Mouse (Mus musculus) heart, adult 9 months (tissue): ENCODE measurements around the gene Nlrp1a.

ENCODE experiments used
- DNase-seq, 2 experiments: peaks; one replicate each; pipeline ENCODE4 v3.0.0; 2022; ENCODE audit warnings: low spot score in 2 of 2

Gene Nlrp1a

DNA sequence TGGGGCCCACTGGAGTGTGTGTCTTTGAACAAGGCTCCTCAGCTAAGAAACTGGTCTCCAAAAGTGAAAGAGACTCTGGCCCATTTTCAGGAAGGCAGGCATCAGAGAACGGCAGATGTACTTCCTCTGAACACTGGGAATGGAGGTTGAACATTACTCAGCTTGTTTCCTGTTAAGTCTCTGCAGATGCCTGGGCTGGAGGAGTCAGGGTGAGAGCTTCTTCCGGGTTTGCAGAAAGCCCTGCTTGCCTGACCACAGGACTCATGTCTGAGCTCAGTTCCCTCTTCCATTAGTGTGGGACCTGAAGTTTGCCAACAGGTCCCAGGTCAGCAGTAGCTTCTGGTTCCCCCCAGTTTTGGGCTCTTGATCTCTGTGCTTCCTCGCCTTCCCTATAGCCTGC, at the start of gene Nlrp1a:
Nlrp1a (minus strand) TSS at position 44 of the 400 bp plus-strand sequence.
- peak; percentile 3 to 21 for DNase-seq

DNA sequence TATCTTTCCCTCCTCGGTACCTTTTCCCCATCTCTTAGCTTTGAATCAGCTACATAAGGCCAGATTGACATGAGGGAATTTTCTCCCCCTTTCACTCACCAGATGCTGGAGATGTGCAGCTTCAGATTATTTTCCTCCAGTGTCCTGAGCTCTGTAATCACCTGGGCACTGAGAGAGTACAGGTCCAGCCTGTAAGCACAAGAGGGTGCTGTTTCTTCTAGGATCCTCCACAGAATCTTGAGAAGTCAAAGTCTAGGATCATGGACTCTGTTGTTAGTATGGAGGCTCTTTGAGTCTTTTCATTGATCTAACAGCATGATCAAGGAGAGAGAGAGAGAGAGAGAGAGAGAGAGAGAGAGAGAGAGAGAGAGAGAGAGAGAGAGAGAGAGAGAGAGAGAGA, 25.1 kb upstream of the Nlrp1a start:
- DNase-seq = no peak

DNA sequence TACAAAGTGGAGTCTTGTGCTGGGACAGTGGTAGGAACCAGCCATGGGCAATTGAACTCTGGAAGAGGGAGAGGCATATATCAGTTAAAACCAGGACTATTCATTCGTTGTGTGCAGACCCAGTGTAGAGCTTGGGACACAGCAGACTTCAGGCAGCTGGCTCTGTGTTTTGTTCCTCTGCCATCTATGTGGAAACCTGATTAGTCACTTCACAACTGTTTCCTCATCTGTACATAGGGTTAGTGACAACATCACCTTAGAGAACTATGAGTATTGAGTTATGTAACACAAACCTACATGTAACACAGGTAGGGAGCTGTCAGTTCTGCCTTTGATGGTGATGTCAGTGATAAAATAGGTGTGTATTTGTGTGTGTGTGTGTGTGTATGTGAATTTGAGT, 19.6 kb upstream of the Nlrp1a start:
- no peak for DNase-seq

DNA sequence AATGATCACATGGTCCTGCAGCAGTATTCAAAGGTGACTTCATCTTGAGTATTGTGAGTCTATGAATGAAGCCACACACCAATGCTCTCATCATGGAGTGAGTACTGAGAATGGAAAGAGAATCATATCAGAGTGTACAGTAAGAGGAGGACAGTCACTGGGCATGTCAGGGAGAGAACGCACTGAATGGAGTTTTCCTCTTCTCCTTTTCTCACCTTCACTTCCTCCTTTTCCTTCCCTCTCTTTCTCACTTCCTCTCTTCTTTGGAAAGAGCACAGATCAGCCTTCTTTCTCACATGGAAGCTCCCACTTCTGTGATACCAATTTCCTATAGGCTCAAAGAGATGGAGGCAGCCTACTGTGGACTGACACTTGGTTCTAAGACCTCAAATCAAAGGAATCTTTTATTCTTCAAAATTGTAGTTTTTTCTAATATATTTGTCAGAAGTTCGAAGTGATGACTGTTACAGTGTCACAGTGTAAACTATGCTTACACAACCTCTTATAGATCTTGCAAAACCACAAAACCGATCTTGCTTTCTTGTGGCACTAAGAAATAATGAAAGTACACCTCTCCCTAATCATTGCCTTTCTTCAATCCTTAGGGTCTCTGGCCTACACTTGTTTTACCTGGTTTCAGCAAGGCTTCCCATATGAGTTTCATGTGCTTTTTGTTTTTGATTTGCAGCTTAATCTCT, 15.1 kb upstream of the Nlrp1a start:
- no peak for DNase-seq

DNA sequence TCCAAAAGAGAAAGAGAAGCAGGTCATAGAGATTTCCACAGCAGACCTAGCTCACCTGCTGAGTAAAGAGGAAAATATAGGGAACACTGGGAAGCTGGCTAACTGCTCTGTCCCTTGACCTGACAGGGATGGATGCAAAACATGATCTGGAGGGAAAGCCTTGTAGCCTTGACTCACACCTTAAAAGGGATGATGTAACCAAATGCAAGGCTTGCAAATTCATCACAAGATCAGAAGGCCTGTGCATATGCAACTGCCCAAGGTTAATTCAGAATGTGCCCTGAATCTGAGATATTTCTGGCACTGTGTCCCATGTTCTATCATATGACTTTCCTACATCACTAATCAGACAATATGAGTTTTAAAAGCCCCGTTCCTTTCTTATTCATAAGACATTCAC, 10.8 kb upstream of the Nlrp1a start:
- DNase-seq = no peak

DNA sequence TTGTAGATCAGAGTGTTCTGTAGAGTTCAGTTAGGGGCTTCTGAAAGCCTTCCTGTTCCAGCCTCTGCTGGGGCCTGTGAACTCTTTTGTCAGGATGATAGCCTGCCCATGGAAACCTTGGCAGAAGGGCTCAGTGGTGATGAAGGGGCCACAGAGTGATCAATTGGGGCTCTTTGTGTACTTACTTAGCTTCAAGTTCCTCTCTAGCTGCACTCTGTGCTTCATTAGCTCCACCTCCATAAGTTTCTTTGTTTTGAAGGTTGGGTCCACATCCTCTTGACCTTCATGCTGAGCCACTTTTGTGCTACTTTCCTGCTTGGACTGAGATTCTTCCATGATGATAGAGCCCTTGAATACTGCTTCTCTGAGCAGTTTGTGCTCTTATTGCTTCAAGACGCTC, 2.5 kb downstream of the Nlrp1a start:
- DNase-seq = peak; percentile 14 to 33

DNA sequence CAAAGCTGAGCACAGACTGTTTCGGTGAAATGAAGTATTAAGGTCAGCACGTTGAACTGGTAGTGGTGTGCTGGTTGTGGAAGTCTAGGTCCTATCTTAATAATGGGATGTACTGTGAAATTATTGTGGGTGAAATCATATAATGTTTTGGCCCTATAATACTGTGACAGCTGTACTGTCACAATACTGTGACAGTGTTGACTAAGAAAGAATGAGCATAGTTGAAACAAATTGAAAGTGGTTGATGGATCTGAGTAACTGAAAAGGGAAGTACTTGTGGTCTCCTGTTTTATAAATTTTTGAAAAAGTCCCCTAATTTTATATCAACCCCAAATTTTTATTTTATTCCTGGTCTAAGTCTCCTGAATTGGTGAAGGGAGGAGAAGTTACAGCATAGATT, 37.4 kb downstream of the Nlrp1a start:
- no peak for DNase-seq

DNA sequence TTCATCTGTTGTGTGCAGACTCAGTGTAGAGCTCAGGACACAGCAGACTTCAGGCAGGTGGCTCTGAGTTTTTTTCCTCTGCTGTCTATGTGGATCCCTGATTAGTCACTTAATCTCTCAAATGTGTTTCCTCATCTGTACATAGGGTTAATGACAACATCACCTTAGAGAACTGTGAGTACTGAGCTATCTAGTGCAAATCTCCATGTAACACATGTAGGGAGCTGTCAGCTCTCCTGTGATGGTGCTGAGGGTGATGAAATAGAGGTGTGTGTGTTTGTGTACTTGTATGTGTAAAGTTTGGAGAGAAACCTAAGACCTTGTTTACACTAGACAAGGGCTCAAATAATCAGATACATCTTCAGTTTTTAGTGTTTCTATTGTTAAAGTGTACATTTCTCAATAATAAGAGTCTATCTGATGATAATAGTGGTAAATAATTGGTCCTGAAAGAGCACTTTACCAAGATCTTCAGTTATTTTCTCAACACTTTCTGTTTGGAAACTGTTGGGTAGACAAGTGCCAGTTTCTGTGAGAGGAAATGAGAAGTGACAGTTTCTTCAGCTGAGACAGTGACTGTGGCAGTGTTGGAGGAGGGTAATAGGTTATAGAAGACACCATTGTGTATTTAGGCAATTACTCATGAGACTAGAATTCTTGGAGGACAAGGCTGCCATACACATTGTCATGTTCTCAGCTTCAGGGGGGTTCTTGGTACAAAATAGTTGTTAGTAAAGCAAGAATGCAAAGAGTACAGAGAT, 38.1 kb downstream of the Nlrp1a start:
- DNase-seq = no peak

DNA sequence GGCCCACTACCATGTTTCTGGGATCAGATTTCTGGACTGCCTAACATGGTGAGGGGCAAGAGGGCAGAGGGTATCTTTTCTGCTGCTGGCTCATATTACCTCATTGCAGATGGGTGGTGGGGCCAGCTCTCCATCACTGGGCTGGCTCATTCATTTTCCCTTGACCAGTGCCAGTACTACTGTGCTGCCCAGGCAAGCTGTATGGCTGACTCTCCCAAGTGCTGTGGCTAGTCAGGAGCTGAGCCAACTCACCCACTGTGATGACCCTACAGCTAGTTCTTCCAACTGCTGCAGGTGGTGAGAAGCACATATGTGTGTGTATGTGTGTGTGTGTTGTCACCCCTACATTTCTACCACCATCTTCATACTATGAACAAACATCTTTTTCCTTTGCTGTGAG, 40.6 kb downstream of the Nlrp1a start:
- DNase-seq = no peak

DNA sequence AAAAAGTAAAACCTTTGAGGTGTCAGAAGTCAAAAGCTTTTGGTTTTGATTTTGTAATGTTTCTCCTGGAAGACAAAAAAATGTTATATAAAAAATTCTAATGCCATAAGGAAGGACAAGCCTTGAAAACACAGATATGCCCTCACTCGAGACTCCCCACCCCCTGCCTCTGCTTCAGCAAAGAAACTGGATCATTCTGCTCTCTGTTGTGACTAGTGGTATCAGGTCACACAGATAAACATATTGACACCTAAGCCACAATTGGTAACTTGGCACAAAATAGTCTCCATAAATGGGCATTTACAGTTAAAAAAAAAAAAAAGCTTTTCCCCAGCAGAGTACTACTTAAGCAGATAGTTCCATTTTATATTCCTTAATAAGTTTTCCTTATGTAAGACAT, 68.2 kb downstream of the Nlrp1a start:
- DNase-seq = no peak

DNA sequence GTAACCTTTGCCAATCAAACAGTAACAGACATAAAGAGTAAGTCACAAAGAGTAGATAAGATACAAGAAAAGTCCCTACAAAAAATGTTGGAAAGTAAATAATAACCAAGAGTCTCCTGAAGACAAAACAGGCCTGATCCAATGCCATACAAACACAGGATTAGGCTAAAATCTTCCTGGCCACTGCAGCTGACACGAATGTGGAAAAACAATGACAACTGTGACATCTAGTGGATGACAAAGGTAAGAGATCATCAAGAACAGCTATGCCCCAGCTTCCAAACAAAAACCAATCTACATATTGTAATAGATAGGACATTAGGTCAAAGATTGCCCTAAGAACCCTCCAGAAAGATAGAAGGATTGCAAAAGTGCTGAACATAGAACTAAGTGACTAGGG, 92.0 kb downstream of the Nlrp1a start:
- DNase-seq = no peak
